Comparison of ENCODE assay signal across 21 mouse cellular contexts in genomic region chr13:108338076-108338836, GRCm38 (mm10). TPM values are rescaled to one million over a fixed set of nuclear protein-coding genes. Genes with fewer than 3 reads are reported as not detected.
A peak's percentile ranks its signal among the peaks of the same experiment; 100 is the strongest.
DNase-seq lines count a peak whose midpoint lies in the region; ATAC-seq and TF ChIP-seq lines count a peak whose summit lies in the region.
"Had no signal": no experiment of that assay in that cellular context is flagged by ENCODE, and none has a peak within 500 bp of the region (broad histone marks: within the 10 kb centered on the region; RNA-seq: fewer than 3 reads in every experiment).

No protein-coding gene starts in this region.

- no peak overlapping the region for H3K9ac ChIP-seq in intestine, embryonic 16.5 days (ENCODE audit: low read depth, low read length)
- no peak overlapping the region for H3K9ac ChIP-seq in lung, postnatal 0 days (replicated peaks; ENCODE audit: low read depth)
- H3K9ac ChIP-seq: forebrain, embryonic 12.5 days; heart, embryonic 12.5 days; liver, embryonic 15.5 days; neural tube, embryonic 12.5 days had no signal

- DNase-seq in heart, adult 11 months: peak; percentile 89
- no peak for DNase-seq in heart, adult 18-20 months
- DNase-seq in large intestine, adult 2 months (ENCODE audit: low read depth, low spot score): peak; percentile 50
- DNase-seq in urinary bladder, adult 2 months (ENCODE audit: low spot score): no peak
- DNase-seq in lung, postnatal 0 days (ENCODE audit: low spot score): no peak
- no peak for DNase-seq in retina, postnatal 1 day
- DNase-seq: cerebellum, postnatal 14 days; gastrocnemius, postnatal 36 days; lung, postnatal 36 days; right cerebral cortex, postnatal 25 days; thymus, postnatal 4 days had no signal

- WGBS in intestine, embryonic 16.5 days: 60% methylated on average over 7 of the region's 7 CpGs
- 31% methylated on average over 7 of the region's 7 CpGs for WGBS in large intestine, adult 2 months
- WGBS in lung, postnatal 0 days: 66% methylated on average over 7 of the region's 7 CpGs

- ATAC-seq in CD4-positive, CD25-positive, alpha-beta regulatory T cell, adult 4 months: peak; percentile 64
- ATAC-seq in intestine, embryonic 16.5 days: peak; percentile 43
- no peak for ATAC-seq in lung, postnatal 0 days
- ATAC-seq: Patski had no signal

- no peak overlapping the region for H3K4me2 ChIP-seq in intestine, embryonic 16.5 days (ENCODE audit: low read depth, low read length)
- H3K4me2 ChIP-seq in lung, postnatal 0 days (replicated peaks; ENCODE audit: low read depth, low read length): no peak overlapping the region
- H3K4me2 ChIP-seq: forebrain, embryonic 12.5 days; heart, embryonic 12.5 days; liver, embryonic 15.5 days; neural tube, embryonic 12.5 days had no signal

- no peaks in the 10 kb centered on the region for H3K27me3 ChIP-seq in intestine, embryonic 16.5 days (replicated peaks; ENCODE audit: control insufficient read depth, insufficient read depth, low read length)
- no peaks in the 10 kb centered on the region for H3K27me3 ChIP-seq in lung, postnatal 0 days (replicated peaks; ENCODE audit: insufficient read depth, low read length)
- H3K27me3 ChIP-seq: forebrain, embryonic 12.5 days; heart, embryonic 12.5 days; liver, embryonic 15.5 days; neural tube, embryonic 12.5 days; Patski had no signal

- no peaks in the 10 kb centered on the region; the same call in 1 of the 2 replicates for H3K4me1 ChIP-seq in intestine, embryonic 16.5 days (ENCODE audit: control insufficient read depth, insufficient read depth, low read length)
- no peaks in the 10 kb centered on the region for H3K4me1 ChIP-seq in lung, postnatal 0 days (ENCODE audit: insufficient read depth, low read depth, low read length)
- H3K4me1 ChIP-seq: forebrain, embryonic 12.5 days; heart, embryonic 12.5 days; hindbrain, embryonic 10.5 days; neural tube, embryonic 12.5 days had no signal

- H3K27ac ChIP-seq in intestine, embryonic 16.5 days (ENCODE audit: low read length): 0 out of 2 replicates have a peak overlapping the region, but pooled peaks have one; percentile 1
- H3K27ac ChIP-seq in lung, postnatal 0 days (ENCODE audit: low read length): no peak overlapping the region
- H3K27ac ChIP-seq: forebrain, embryonic 12.5 days; hindbrain, embryonic 10.5 days; left cerebral cortex, adult 2 months; liver, embryonic 15.5 days; midbrain, embryonic 10.5 days; neural tube, embryonic 12.5 days had no signal

- no peaks in the 10 kb centered on the region for H3K36me3 ChIP-seq in intestine, embryonic 16.5 days (ENCODE audit: control insufficient read depth, insufficient read depth, low read length)
- no peaks in the 10 kb centered on the region for H3K36me3 ChIP-seq in lung, postnatal 0 days (ENCODE audit: insufficient read depth, low read length)
- H3K36me3 ChIP-seq: heart, embryonic 12.5 days had no signal

- no peak overlapping the region for H3K4me3 ChIP-seq in intestine, embryonic 16.5 days (ENCODE audit: low read length)
- no peak overlapping the region for H3K4me3 ChIP-seq in lung, postnatal 0 days (ENCODE audit: low read depth, low read length)
- H3K4me3 ChIP-seq: forebrain, embryonic 12.5 days; heart, embryonic 12.5 days; hindbrain, embryonic 10.5 days; left cerebral cortex, adult 2 months; liver, embryonic 15.5 days; midbrain, embryonic 10.5 days; neural tube, embryonic 12.5 days had no signal

- no peak for TF ChIP-seq CTCF in lung, postnatal 0 days (IDR thresholded peaks at IDR 0.05)

- TF ChIP-seq EP300 in lung, postnatal 0 days (IDR thresholded peaks at IDR 0.05): no peak

- H3K9me3 ChIP-seq in intestine, embryonic 16.5 days (ENCODE audit: control insufficient read depth, low read length): no peaks in the 10 kb centered on the region
- H3K9me3 ChIP-seq in lung, postnatal 0 days (ENCODE audit: low read length): no peaks in the 10 kb centered on the region
- H3K9me3 ChIP-seq: forebrain, embryonic 12.5 days; heart, embryonic 12.5 days; hindbrain, embryonic 10.5 days; liver, embryonic 15.5 days; midbrain, embryonic 10.5 days; neural tube, embryonic 12.5 days had no signal

RNA-seq across cellular contexts. Expression of gene Depdc1b, which starts 22.1 kb away (rescaled TPM):
- total RNA-seq in heart, adult 18-20 months (2021): under 1 TPM; 0.30 to 0.67 TPM
- polyA plus RNA-seq in CD4-positive, CD25-positive, alpha-beta regulatory T cell, adult 4 months (2017; shearing (Covaris generic)): 1 to 10 TPM in 1 of 2 experiments, under 1 TPM in 1; 0.86 to 2.3 TPM
- 5.6 and 5.9 TPM in 2 replicates for polyA plus RNA-seq in intestine, embryonic 16.5 days (2015; fragmentation: Nextera tagmentation; extraction: Ambion mirVana)
- polyA plus RNA-seq in large intestine, adult 2 months (2012; rRNA removed): 2.1 and 2.5 TPM in 2 replicates
- polyA plus RNA-seq in urinary bladder, adult 2 months (2012; rRNA removed): 0.37 and 0.56 TPM in 2 replicates
- polyA plus RNA-seq in lung, postnatal 0 days (2015; fragmentation: Nextera tagmentation; extraction: Ambion mirVana): 0.70 and 1.2 TPM in 2 replicates

Comparison
In these comparisons a context has a peak if more than half of its experiments do, and no peak if none do; other contexts are left out.
1. DNase-seq: peak in heart, adult 11 months (single experiment) and large intestine, adult 2 months (single experiment); none in heart, adult 18-20 months (0 of 2), urinary bladder, adult 2 months (single experiment), lung, postnatal 0 days (single experiment) and retina, postnatal 1 day (single experiment).